Mouse (Mus musculus) ES-E14 (cell line): ENCODE measurements around the gene Slc7a6.

Experiments
- CHD2 ChIP-seq: IDR thresholded peaks from 2 replicates; pipeline ENCODE4 v1.6.1; 2014; ENCODE audit warnings: mild to moderate bottlenecking, low read depth, low read length, inconsistent platforms
- MAFK ChIP-seq: IDR thresholded peaks from 2 replicates; pipeline ENCODE4 v1.6.1; 2014; ENCODE audit warnings: mild to moderate bottlenecking, low read depth, low read length, inconsistent platforms; ENCODE audit not compliant: insufficient read depth
- ZC3H11A ChIP-seq: IDR thresholded peaks from 2 replicates; pipeline ENCODE4 v1.6.1; 2012; ENCODE audit warnings: low read depth, mild to moderate bottlenecking, inconsistent platforms, low read length, borderline replicate concordance
- ZNF384 ChIP-seq: IDR thresholded peaks from 2 replicates; pipeline ENCODE4 v1.6.1; 2012; ENCODE audit warnings: low read depth, low read length, inconsistent platforms

- TF ChIP-seq ZC3H11A (no peak), CHD2 (no peak), MAFK (no peak), ZNF384 (no peak)
Observed at GRCm38 (mm10) chr8:106152876-106153275, 15.8 kb upstream of the Slc7a6 start.
